Mouse (Mus musculus): ENCODE results near the gene 2200002D01Rik. TPM values are rescaled to one million over a fixed set of nuclear protein-coding genes. Genes with fewer than 3 reads are reported as not detected.

2200002D01Rik gene
- total and polyA plus RNA-seq, 2 experiments: 6.9 to 7.4 TPM

- TF ChIP-seq POLR2A (IDR thresholded peaks at IDR 0.05; ENCODE audit: extremely low read depth, insufficient read depth, low read length) (no peak), CTCF (IDR thresholded peaks at IDR 0.05; ENCODE audit: low read depth, low read length) (no peak)
- no peak overlapping the region for H3K4me3 ChIP-seq (ENCODE audit: insufficient read depth, low read depth, low read length)
- no peaks in the 10 kb centered on the region for H3K36me3 ChIP-seq (ENCODE audit: control insufficient read depth, insufficient read depth, low read length)
- H3K27ac ChIP-seq (replicated peaks; ENCODE audit: insufficient read depth, low read depth, low read length): no peak overlapping the region
- peaks cover 6% of the 10 kb centered on the region for H3K4me1 ChIP-seq (ENCODE audit: control insufficient read depth, insufficient read depth, low read length)
- H3K9ac ChIP-seq (ENCODE audit: low read depth, low read length): no peak overlapping the region
- H3K27me3 ChIP-seq (ENCODE audit: control insufficient read depth, insufficient read depth, low read length): no peaks in the 10 kb centered on the region
- WGBS: 80% methylated on average over 2 of the region's 2 CpGs
- no peak for DNase-seq (ENCODE audit: extremely low read depth, low read depth, low spot score)
- H3K79me2 ChIP-seq (ENCODE audit: control insufficient read depth, insufficient read depth, low read length): no peaks in the 10 kb centered on the region
Measured at GRCm38 (mm10) chr7:29288079-29288478, 39.8 kb upstream of the 2200002D01Rik start.

- Histone ChIP-seq H3K9ac (ENCODE audit: low read depth, low read length) (no peak overlapping the region), H3K79me2 (ENCODE audit: control insufficient read depth, insufficient read depth, low read length) (no peaks in the 10 kb centered on the region), H3K36me3 (ENCODE audit: control insufficient read depth, insufficient read depth, low read length) (no peaks in the 10 kb centered on the region), H3K4me3 (ENCODE audit: insufficient read depth, low read depth, low read length) (no peak overlapping the region), H3K27me3 (ENCODE audit: control insufficient read depth, insufficient read depth, low read length) (no peaks in the 10 kb centered on the region), H3K4me1 (ENCODE audit: control insufficient read depth, insufficient read depth, low read length) (peaks cover 6% of the 10 kb centered on the region), H3K27ac (replicated peaks; ENCODE audit: insufficient read depth, low read depth, low read length) (no peak overlapping the region)
- TF ChIP-seq POLR2A (IDR thresholded peaks at IDR 0.05; ENCODE audit: extremely low read depth, insufficient read depth, low read length) (no peak), CTCF (IDR thresholded peaks at IDR 0.05; ENCODE audit: low read depth, low read length) (no peak)
- 90% methylated on average over 7 of the region's 7 CpGs for WGBS
- no peak for DNase-seq (ENCODE audit: extremely low read depth, low read depth, low spot score)
Measured at GRCm38 (mm10) chr7:29287481-29287880, 39.2 kb upstream of the 2200002D01Rik start.

- WGBS: 93% methylated on average over 6 of the region's 6 CpGs
- Histone ChIP-seq H3K4me1 (ENCODE audit: control insufficient read depth, insufficient read depth, low read length) (peaks cover 4% of the 10 kb centered on the region; the same call in 1 of the 2 replicates), H3K36me3 (ENCODE audit: control insufficient read depth, insufficient read depth, low read length) (no peaks in the 10 kb centered on the region), H3K27ac (replicated peaks; ENCODE audit: insufficient read depth, low read depth, low read length) (no peak overlapping the region), H3K9ac (ENCODE audit: low read depth, low read length) (no peak overlapping the region), H3K27me3 (ENCODE audit: control insufficient read depth, insufficient read depth, low read length) (no peaks in the 10 kb centered on the region), H3K79me2 (ENCODE audit: control insufficient read depth, insufficient read depth, low read length) (peaks cover 5% of the 10 kb centered on the region; the same call in 1 of the 2 replicates), H3K4me3 (ENCODE audit: insufficient read depth, low read depth, low read length) (no peak overlapping the region)
- TF ChIP-seq POLR2A (IDR thresholded peaks at IDR 0.05; ENCODE audit: extremely low read depth, insufficient read depth, low read length): no peak
- no peak for TF ChIP-seq CTCF (IDR thresholded peaks at IDR 0.05; ENCODE audit: low read depth, low read length)
- no peak for DNase-seq (ENCODE audit: extremely low read depth, low read depth, low spot score)
Measured at GRCm38 (mm10) chr7:29284523-29284922, 36.3 kb upstream of the 2200002D01Rik start.

GRCm38 (mm10) chr7:29283876-29284275 is 35.6 kb upstream of the 2200002D01Rik start:
- DNase-seq (ENCODE audit: extremely low read depth, low read depth, low spot score): no peak
- Histone ChIP-seq H3K4me1 (ENCODE audit: control insufficient read depth, insufficient read depth, low read length) (peaks cover 4% of the 10 kb centered on the region; the same call in 1 of the 2 replicates), H3K27me3 (ENCODE audit: control insufficient read depth, insufficient read depth, low read length) (no peaks in the 10 kb centered on the region), H3K4me3 (ENCODE audit: insufficient read depth, low read depth, low read length) (no peak overlapping the region), H3K27ac (replicated peaks; ENCODE audit: insufficient read depth, low read depth, low read length) (no peak overlapping the region), H3K79me2 (ENCODE audit: control insufficient read depth, insufficient read depth, low read length) (peaks cover 5% of the 10 kb centered on the region; the same call in 1 of the 2 replicates), H3K36me3 (ENCODE audit: control insufficient read depth, insufficient read depth, low read length) (no peaks in the 10 kb centered on the region), H3K9ac (ENCODE audit: low read depth, low read length) (no peak overlapping the region)
- WGBS: 86% methylated on average over 4 of the region's 4 CpGs
- TF ChIP-seq POLR2A (IDR thresholded peaks at IDR 0.05; ENCODE audit: extremely low read depth, insufficient read depth, low read length) (no peak), CTCF (IDR thresholded peaks at IDR 0.05; ENCODE audit: low read depth, low read length) (no peak)

- H3K27ac ChIP-seq (replicated peaks; ENCODE audit: insufficient read depth, low read depth, low read length): peak overlapping the region; percentile 82
- TF ChIP-seq CTCF (IDR thresholded peaks at IDR 0.05; ENCODE audit: low read depth, low read length) (no peak), POLR2A (IDR thresholded peaks at IDR 0.05; ENCODE audit: extremely low read depth, insufficient read depth, low read length) (no peak)
- H3K36me3 ChIP-seq (ENCODE audit: control insufficient read depth, insufficient read depth, low read length): no peaks in the 10 kb centered on the region
- H3K79me2 ChIP-seq (ENCODE audit: control insufficient read depth, insufficient read depth, low read length): peaks cover 5% of the 10 kb centered on the region; the same call in 1 of the 2 replicates
- no peaks in the 10 kb centered on the region for H3K27me3 ChIP-seq (ENCODE audit: control insufficient read depth, insufficient read depth, low read length)
- peaks cover 4% of the 10 kb centered on the region; the same call in 1 of the 2 replicates for H3K4me1 ChIP-seq (ENCODE audit: control insufficient read depth, insufficient read depth, low read length)
- peak; percentile 72 for DNase-seq (ENCODE audit: extremely low read depth, low read depth, low spot score)
- H3K4me3 ChIP-seq (ENCODE audit: insufficient read depth, low read depth, low read length): peak overlapping the region; percentile 96
- peak overlapping the region; percentile 75 for H3K9ac ChIP-seq (ENCODE audit: low read depth, low read length)
- 8% methylated on average over 21 of the region's 21 CpGs for WGBS
Measured at GRCm38 (mm10) chr7:29282074-29282554, 33.8 kb upstream of the 2200002D01Rik start.
